ENCODE assay signal across 19 mouse cellular contexts in the genomic region with DNA sequence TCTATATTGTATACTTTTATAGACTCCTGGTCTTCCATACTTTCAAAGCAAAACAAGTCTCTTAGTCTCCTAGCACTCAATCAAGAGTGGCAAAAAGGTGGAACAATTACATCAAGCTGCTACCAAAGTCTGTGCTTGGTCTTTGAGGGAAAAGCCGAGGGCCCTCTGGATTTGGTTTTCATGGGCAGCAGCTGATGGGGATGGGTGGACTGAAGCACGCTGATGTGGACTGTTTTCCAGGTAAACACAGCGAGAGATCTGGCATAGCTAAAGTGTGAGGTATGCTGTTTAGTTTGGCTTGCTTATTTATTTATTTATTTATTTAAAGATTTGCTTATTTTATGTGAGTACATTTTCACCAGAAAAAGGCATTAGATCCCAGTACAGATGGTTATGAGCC. TPM values are rescaled to one million over a fixed set of nuclear protein-coding genes. Genes with fewer than 3 reads are reported as not detected.
DNase-seq lines count a peak whose midpoint lies in the region.
"Had no signal": no experiment of that assay in that cellular context is flagged by ENCODE, and none has a peak within 500 bp of the region (broad histone marks: within the 10 kb centered on the region; RNA-seq: fewer than 3 reads in every experiment).

No protein-coding gene starts in this region.

- H3K4me3 ChIP-seq in heart, embryonic 10.5 days: no peak overlapping the region

- H3K36me3 ChIP-seq in heart, embryonic 10.5 days: no peaks in the 10 kb centered on the region

- DNase-seq in heart, adult 11 months: peak; percentile 61
- DNase-seq in heart, adult 18-20 months: no peak
- peak; percentile 54 for DNase-seq in heart, embryonic 10.5 days (ENCODE audit: low spot score)
- no peak for DNase-seq in heart, adult 9 months (ENCODE audit: low spot score in 2 of 2)
- DNase-seq: adrenal gland, adult 2 months; adrenal gland, adult 8-10 months; adrenal gland, postnatal 10 days; adrenal gland, postnatal 14 days; adrenal gland, postnatal 25 days; adrenal gland, postnatal 36 days; B cell, adult 2 months; cerebellum, adult 11 months; cerebellum, adult 11-12 months; cerebellum, adult 18-20 months had no signal

- H3K9me3 ChIP-seq in heart, embryonic 10.5 days: no peaks in the 10 kb centered on the region
- H3K9me3 ChIP-seq: G1E had no signal

- no peaks in the 10 kb centered on the region for H3K27me3 ChIP-seq in heart, embryonic 10.5 days (ENCODE audit: insufficient read depth, poor library complexity, severe bottlenecking)
- H3K27me3 ChIP-seq: CH12.LX, Patski had no signal

- 87% methylated on average over 3 of the region's 3 CpGs for WGBS in heart, embryonic 10.5 days

- H3K4me1 ChIP-seq in heart, embryonic 10.5 days: peaks cover 6% of the 10 kb centered on the region; the same call in 1 of the 2 replicates

- H3K27ac ChIP-seq in heart, embryonic 10.5 days: no peak overlapping the region

RNA-seq across cellular contexts. Expression of a gene that starts 45.9 kb away (rescaled TPM):
- 1 to 10 TPM; 1.3 to 1.5 TPM for total RNA-seq in heart, adult 18-20 months (2021)
- polyA plus RNA-seq in heart, embryonic 10.5 days (2016; fragmentation: Nextera tagmentation; extraction: Ambion mirVana): 0.90 and 12.9 TPM in 2 replicates
- total RNA-seq: CH12.LX, MEL had no signal
- polyA plus RNA-seq: C2C12, G1E, Patski had no signal

Comparison
In these comparisons a context has a peak if more than half of its experiments do, and no peak if none do; other contexts are left out.
1. DNase-seq: peak in heart, adult 11 months (single experiment) and heart, embryonic 10.5 days (single experiment); none in heart, adult 18-20 months (0 of 2) and heart, adult 9 months (0 of 2).